Mouse (Mus musculus): Measurements from ENCODE around the gene Nhej1.

DNA sequence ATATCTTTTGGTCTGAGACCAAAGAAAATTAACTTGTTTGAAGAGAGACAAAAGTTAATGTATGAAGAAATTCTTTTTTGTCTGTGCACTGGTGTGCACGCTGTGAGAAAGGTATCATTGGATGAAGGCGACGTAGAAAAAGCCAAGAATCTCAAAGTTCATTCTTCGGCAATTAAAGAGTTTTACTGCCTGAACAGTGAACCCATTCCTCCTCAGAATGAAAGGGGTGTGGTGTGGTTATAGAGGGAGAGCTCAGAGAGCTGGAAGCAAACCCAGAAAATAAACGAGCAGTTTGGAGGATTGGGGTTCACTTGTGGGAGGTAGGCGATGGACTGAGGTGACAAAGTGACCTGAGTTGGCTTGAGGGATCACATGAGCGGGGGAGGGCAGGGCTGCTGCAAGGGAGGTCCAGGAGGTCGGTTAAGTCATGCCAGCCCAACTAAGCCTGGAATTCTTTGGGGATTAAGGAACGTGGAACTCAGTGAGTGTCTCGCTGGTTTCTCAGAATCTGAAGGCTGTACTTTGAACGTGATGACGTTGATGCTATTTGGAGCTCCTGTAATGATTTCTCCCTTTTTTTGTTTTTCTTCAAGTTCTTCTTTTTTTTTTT lies 188.7 kb downstream of the Nhej1 start:
- TF ChIP-seq POLR2A (IDR thresholded peaks at IDR 0.05; ENCODE audit: low read depth, low read length) (no peak), CTCF (IDR thresholded peaks at IDR 0.05; ENCODE audit: extremely low read depth, insufficient read depth, insufficient read length, insufficient replicate concordance) (no peak)

Measured in spleen, adult 2 months (tissue).